Mouse (Mus musculus) cortical plate, adult 2 months (tissue): ENCODE measurements around the gene Ddx46.

ENCODE experiments used
- CTCF ChIP-seq: fragments of 200-500 bp; IDR thresholded peaks from 2 replicates; pipeline ENCODE4 v1.5.1; 2011; ENCODE audit warnings: mild to moderate bottlenecking, control low read depth, low read length; ENCODE audit not compliant: insufficient read depth; ENCODE audit errors: extremely low read depth
- POLR2A ChIP-seq: fragments of 200-500 bp; IDR thresholded peaks from 2 replicates; pipeline ENCODE4 v1.6.1; 2011; ENCODE audit warnings: mild to moderate bottlenecking, low read length, control low read depth; ENCODE audit not compliant: insufficient read depth; ENCODE audit errors: extremely low read depth

DNA sequence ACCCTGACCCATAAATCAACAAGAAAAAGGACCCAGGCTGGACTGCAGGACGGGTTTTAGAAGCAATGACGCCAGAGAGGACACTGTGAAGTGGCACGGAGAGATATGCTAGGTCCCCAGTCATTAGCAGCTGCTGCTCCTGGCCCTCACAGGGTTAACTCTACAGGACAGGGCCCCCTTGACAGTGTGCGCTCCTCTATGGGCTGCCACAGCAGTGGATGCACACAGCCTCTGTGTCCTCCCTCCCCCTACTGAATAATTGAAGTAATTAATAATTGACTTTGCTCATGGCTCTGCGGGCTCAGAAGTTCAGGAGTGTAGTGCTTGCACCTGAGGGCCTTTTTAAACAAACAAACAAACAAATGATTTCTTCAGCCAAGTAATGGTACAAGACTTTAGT lies 21.4 kb upstream of the Ddx46 start:
- TF ChIP-seq CTCF (no peak), POLR2A (no peak)
